Mouse (Mus musculus): ENCODE data around the gene 4932438H23Rik.

The 4932438H23Rik gene

GRCm38 (mm10) chr16:91056043-91056821, 38.7 kb downstream of the 4932438H23Rik start:
- no peak for DNase-seq

- no peak for DNase-seq
Measured at GRCm38 (mm10) chr16:91055150-91055549, 39.8 kb downstream of the 4932438H23Rik start.

- peak; percentile 38 to 56 for DNase-seq
Measured at GRCm38 (mm10) chr16:91053599-91053998, 41.3 kb downstream of the 4932438H23Rik start.

- peak; percentile 77 to 81 for DNase-seq
Measured at GRCm38 (mm10) chr16:91045511-91045910, 49.4 kb downstream of the 4932438H23Rik start.

- DNase-seq = peak; percentile 100
Measured at GRCm38 (mm10) chr16:91044270-91045182, 50.4 kb downstream of the 4932438H23Rik start, which contains the start of gene Paxbp1. Gene Paxbp1, minus strand, starts transcription at chr16:91044543.

GRCm38 (mm10) chr16:91043461-91044248, 51.3 kb downstream of the 4932438H23Rik start:
- DNase-seq = peak; percentile 76 to 82

- DNase-seq = no peak
Measured at GRCm38 (mm10) chr16:91042640-91043039, 52.3 kb downstream of the 4932438H23Rik start.

- no peak for DNase-seq
Measured at GRCm38 (mm10) chr16:91035866-91036265, 59.1 kb downstream of the 4932438H23Rik start.

- DNase-seq = no peak
Measured at GRCm38 (mm10) chr16:91030751-91031150, 64.2 kb downstream of the 4932438H23Rik start.

- no peak for DNase-seq
Measured at GRCm38 (mm10) chr16:91029901-91030300, 65.0 kb downstream of the 4932438H23Rik start.

- no peak for DNase-seq
Measured at GRCm38 (mm10) chr16:91029161-91029743, 65.7 kb downstream of the 4932438H23Rik start.

GRCm38 (mm10) chr16:91026290-91026689, 68.6 kb downstream of the 4932438H23Rik start:
- no peak for DNase-seq

- peak; percentile 40 for DNase-seq
Measured at GRCm38 (mm10) chr16:91023384-91023783, 71.5 kb downstream of the 4932438H23Rik start.

GRCm38 (mm10) chr16:91020842-91021483, 74.0 kb downstream of the 4932438H23Rik start:
- DNase-seq = no peak

- no peak for DNase-seq
Measured at GRCm38 (mm10) chr16:91019476-91019875, 75.4 kb downstream of the 4932438H23Rik start.

GRCm38 (mm10) chr16:91015761-91016160, 79.2 kb downstream of the 4932438H23Rik start:
- no peak for DNase-seq

GRCm38 (mm10) chr16:91011847-91012246, 83.1 kb downstream of the 4932438H23Rik start:
- no peak for DNase-seq

- peak; percentile 94 to 96 for DNase-seq
Measured at GRCm38 (mm10) chr16:91011021-91011683, 83.8 kb downstream of the 4932438H23Rik start, which contains the start of gene Synj1. Gene Synj1, minus strand, starts transcription at chr16:91011308.

- no peak for DNase-seq
Measured at GRCm38 (mm10) chr16:91010581-91011020, 84.3 kb downstream of the 4932438H23Rik start.

GRCm38 (mm10) chr16:91009942-91010529, 84.9 kb downstream of the 4932438H23Rik start:
- DNase-seq = peak; percentile 44 to 63
